Mouse (Mus musculus): Measurements from ENCODE around the gene Ppp2r5a. TPM values are rescaled to one million over a fixed set of nuclear protein-coding genes. Genes with fewer than 3 reads are reported as not detected.

The Ppp2r5a gene
- total and polyA plus RNA-seq, 2 experiments from 2014 or later, result 11.5 to 36.6 TPM

GRCm38 (mm10) chr1:191395871-191396433, 7.1 kb downstream of the Ppp2r5a start:
- Histone ChIP-seq H3K27me3 (ENCODE audit: insufficient read depth, low read length) (no peaks in the 10 kb centered on the region), H3K36me3 (ENCODE audit: insufficient read depth) (no peaks in the 10 kb centered on the region), H3K9me3 (ENCODE audit: low read length) (no peaks in the 10 kb centered on the region), H3K4me2 (ENCODE audit: low read depth) (peak overlapping the region; percentile 69), H3K9ac (peak overlapping the region; percentile 62), H3K27ac (ENCODE audit: low read depth, low read length) (peak overlapping the region; percentile 75), H3K4me1 (ENCODE audit: insufficient read depth) (peaks cover 5% of the 10 kb centered on the region; the same call in 1 of the 2 replicates), H3K4me3 (ENCODE audit: low read depth, low read length) (peak overlapping the region; percentile 74)
- under 1% methylated on average over 37 of the region's 43 CpGs for WGBS
- DNase-seq, result peak; percentile 25
- ATAC-seq, result no peak
- no peak for TF ChIP-seq CTCF (IDR thresholded peaks at IDR 0.05; ENCODE audit: low read depth)

- Histone ChIP-seq H3K9ac (peak overlapping the region; percentile 62; the same call in 1 of the 2 replicates), H3K27ac (ENCODE audit: low read depth, low read length) (no peak overlapping the region), H3K36me3 (ENCODE audit: insufficient read depth) (no peaks in the 10 kb centered on the region), H3K4me1 (ENCODE audit: insufficient read depth) (peaks cover 5% of the 10 kb centered on the region; the same call in 1 of the 2 replicates), H3K9me3 (ENCODE audit: low read length) (no peaks in the 10 kb centered on the region), H3K4me2 (ENCODE audit: low read depth) (peak overlapping the region; percentile 69), H3K27me3 (ENCODE audit: insufficient read depth, low read length) (no peaks in the 10 kb centered on the region), H3K4me3 (ENCODE audit: low read depth, low read length) (peak overlapping the region; percentile 74)
- no peak for TF ChIP-seq CTCF (IDR thresholded peaks at IDR 0.05; ENCODE audit: low read depth)
- ATAC-seq (no peak), DNase-seq (no peak)
- 20% methylated on average over 1 of the region's 1 CpGs for WGBS
Measured at GRCm38 (mm10) chr1:191395200-191395599, 7.9 kb downstream of the Ppp2r5a start.

- ATAC-seq (no peak), DNase-seq (no peak)
- Histone ChIP-seq H3K27ac (ENCODE audit: low read depth, low read length) (no peak overlapping the region), H3K4me1 (ENCODE audit: insufficient read depth) (peaks cover 5% of the 10 kb centered on the region; the same call in 1 of the 2 replicates), H3K27me3 (ENCODE audit: insufficient read depth, low read length) (no peaks in the 10 kb centered on the region), H3K4me2 (ENCODE audit: low read depth) (no peak overlapping the region), H3K9ac (no peak overlapping the region), H3K4me3 (ENCODE audit: low read depth, low read length) (no peak overlapping the region), H3K36me3 (ENCODE audit: insufficient read depth) (no peaks in the 10 kb centered on the region), H3K9me3 (ENCODE audit: low read length) (no peaks in the 10 kb centered on the region)
- 63% methylated on average over 2 of the region's 2 CpGs for WGBS
- TF ChIP-seq CTCF (IDR thresholded peaks at IDR 0.05; ENCODE audit: low read depth), result no peak
Measured at GRCm38 (mm10) chr1:191394126-191394525, 8.9 kb downstream of the Ppp2r5a start.

GRCm38 (mm10) chr1:191393536-191393935, 9.5 kb downstream of the Ppp2r5a start:
- peaks cover 5% of the 10 kb centered on the region; the same call in 1 of the 2 replicates for H3K4me1 ChIP-seq (ENCODE audit: insufficient read depth)

GRCm38 (mm10) chr1:191391311-191391710, 11.8 kb downstream of the Ppp2r5a start:
- TF ChIP-seq CTCF (IDR thresholded peaks at IDR 0.05; ENCODE audit: low read depth), result peak; percentile 78
- Histone ChIP-seq H3K9ac (no peak overlapping the region), H3K4me2 (ENCODE audit: low read depth) (no peak overlapping the region), H3K27me3 (ENCODE audit: insufficient read depth, low read length) (no peaks in the 10 kb centered on the region), H3K9me3 (ENCODE audit: low read length) (no peaks in the 10 kb centered on the region), H3K27ac (ENCODE audit: low read depth, low read length) (no peak overlapping the region), H3K4me1 (ENCODE audit: insufficient read depth) (peaks cover 2% of the 10 kb centered on the region; the same call in 1 of the 2 replicates), H3K36me3 (ENCODE audit: insufficient read depth) (no peaks in the 10 kb centered on the region), H3K4me3 (ENCODE audit: low read depth, low read length) (no peak overlapping the region)
- DNase-seq, result peak; percentile 64
- 16% methylated on average over 3 of the region's 3 CpGs for WGBS
- peak; percentile 76 for ATAC-seq

More at GRCm38 (mm10) chr1:191393536-191393935, 9.5 kb downstream of the Ppp2r5a start:
- no peaks in the 10 kb centered on the region for H3K9me3 ChIP-seq (ENCODE audit: low read length)
- no peak overlapping the region for H3K27ac ChIP-seq (ENCODE audit: low read depth, low read length)
- H3K4me2 ChIP-seq (ENCODE audit: low read depth), result no peak overlapping the region
- H3K36me3 ChIP-seq (ENCODE audit: insufficient read depth), result no peaks in the 10 kb centered on the region
- ATAC-seq (no peak), DNase-seq (no peak)
- H3K9ac ChIP-seq, result no peak overlapping the region
- TF ChIP-seq CTCF (IDR thresholded peaks at IDR 0.05; ENCODE audit: low read depth), result no peak
- WGBS, result 86% methylated on average over 3 of the region's 3 CpGs
- H3K27me3 ChIP-seq (ENCODE audit: insufficient read depth, low read length), result no peaks in the 10 kb centered on the region
- no peak overlapping the region for H3K4me3 ChIP-seq (ENCODE audit: low read depth, low read length)

GRCm38 (mm10) chr1:191384786-191385430, 18.2 kb downstream of the Ppp2r5a start:
- Histone ChIP-seq H3K4me3 (ENCODE audit: low read depth, low read length) (no peak overlapping the region), H3K4me1 (ENCODE audit: insufficient read depth) (0 out of 2 replicates have a peak, but pooled peaks cover 8% of the 10 kb centered on the region), H3K27me3 (ENCODE audit: insufficient read depth, low read length) (no peaks in the 10 kb centered on the region), H3K27ac (ENCODE audit: low read depth, low read length) (no peak overlapping the region), H3K36me3 (ENCODE audit: insufficient read depth) (no peaks in the 10 kb centered on the region), H3K9ac (no peak overlapping the region), H3K4me2 (ENCODE audit: low read depth) (no peak overlapping the region), H3K9me3 (ENCODE audit: low read length) (no peaks in the 10 kb centered on the region)
- no peak for DNase-seq
- 96% methylated on average over 10 of the region's 10 CpGs for WGBS
- no peak for ATAC-seq
- TF ChIP-seq CTCF (IDR thresholded peaks at IDR 0.05; ENCODE audit: low read depth), result no peak
